Mouse (Mus musculus): Measurements from ENCODE around the gene Cyp2w1. TPM values are rescaled to one million over a fixed set of nuclear protein-coding genes. Genes with fewer than 3 reads are reported as not detected.

Cyp2w1 gene
- polyA plus RNA-seq, 1 experiment: not detected

DNA sequence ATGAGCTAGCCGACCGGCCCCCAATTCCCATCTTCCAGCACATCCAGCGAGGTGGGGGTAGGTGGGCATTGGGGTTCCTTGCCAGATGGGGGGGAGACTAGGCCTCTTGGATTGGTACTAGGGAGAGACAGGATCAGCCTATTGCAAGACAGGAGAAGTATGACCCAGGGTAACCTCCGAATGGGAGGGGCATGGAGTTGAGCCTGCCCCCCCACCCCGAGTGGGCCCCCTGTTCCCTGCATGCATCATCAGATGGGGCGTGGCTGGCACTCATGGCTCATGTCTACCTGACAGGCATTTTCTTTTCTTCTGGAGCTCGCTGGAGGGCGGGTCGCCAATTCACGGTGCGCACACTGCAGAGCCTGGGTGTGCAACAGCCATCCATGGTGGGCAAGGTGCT is 1.5 kb downstream of the Cyp2w1 start:
- H3K4me2 ChIP-seq (ENCODE audit: low read depth): no peak overlapping the region
- peaks cover 30% of the 10 kb centered on the region for H3K27me3 ChIP-seq (ENCODE audit: control insufficient read depth, insufficient read depth, insufficient read length)
- H3K4me3 ChIP-seq: no peak overlapping the region
- TF ChIP-seq MYOG (IDR thresholded peaks at IDR 0.05; ENCODE audit: control insufficient read depth in 1 of 3, insufficient read depth in 1 of 3, insufficient read length in 2 of 3, low read depth in 2 of 3) (no peak), USF1 (IDR thresholded peaks at IDR 0.05; ENCODE audit: low read depth) (no peak), POLR2AphosphoS2 (IDR thresholded peaks at IDR 0.05; ENCODE audit: insufficient read length, low read depth) (no peak), POLR2A (IDR thresholded peaks at IDR 0.05; ENCODE audit: insufficient read length, low read depth) (no peak), TCF12 (IDR thresholded peaks at IDR 0.05; ENCODE audit: insufficient read depth, poor library complexity, severe bottlenecking) (no peak), CEBPB (IDR thresholded peaks at IDR 0.05; ENCODE audit: insufficient read depth, poor library complexity, severe bottlenecking) (no peak), MYOD1 (IDR thresholded peaks at IDR 0.05; ENCODE audit: control insufficient read depth in 1 of 3, insufficient read length in 2 of 3, low read depth in 2 of 3) (no peak), REST (IDR thresholded peaks at IDR 0.05; ENCODE audit: insufficient read depth, insufficient read length) (no peak), SRF (IDR thresholded peaks at IDR 0.05; ENCODE audit: control insufficient read depth, insufficient read length, low read depth) (no peak), E2F4 (IDR thresholded peaks at IDR 0.05; ENCODE audit: insufficient read depth) (no peak), TCF3 (IDR thresholded peaks at IDR 0.05; ENCODE audit: insufficient read length, low read depth) (no peak), MAX (IDR thresholded peaks at IDR 0.05; ENCODE audit: low read depth) (no peak)
- H3ac ChIP-seq (ENCODE audit: control insufficient read depth, insufficient read length): no peak overlapping the region
- no peaks in the 10 kb centered on the region for H3K36me3 ChIP-seq (ENCODE audit: control insufficient read depth, insufficient read depth)
- H3K79me2 ChIP-seq (ENCODE audit: control insufficient read depth, insufficient read depth): no peaks in the 10 kb centered on the region

DNA sequence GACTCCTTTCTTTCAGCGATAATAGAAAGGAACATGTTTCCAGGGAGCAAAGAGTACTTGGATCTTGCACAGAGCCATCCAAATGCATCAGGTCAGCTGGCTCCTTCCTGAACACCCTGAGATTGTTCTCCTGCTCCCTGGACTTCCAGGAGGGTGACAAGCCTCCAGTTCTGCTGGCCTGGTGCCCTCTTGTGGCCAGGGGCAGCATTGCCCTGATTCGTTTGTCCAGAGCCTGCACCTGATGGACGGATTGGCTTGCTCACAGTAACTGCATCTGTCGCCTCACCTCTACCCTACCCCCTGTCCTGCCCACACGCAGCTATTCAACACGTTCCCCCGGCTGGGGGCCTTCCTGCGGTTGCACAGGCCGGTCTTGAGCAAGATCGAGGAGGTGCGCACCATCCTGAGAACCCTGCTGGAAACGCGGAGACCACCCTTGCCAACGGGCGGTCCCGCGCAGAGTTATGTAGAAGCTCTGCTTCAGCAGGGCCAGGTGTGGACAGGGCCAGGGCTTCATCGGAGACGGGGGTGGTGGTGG is 2.9 kb downstream of the Cyp2w1 start:
- no peak for TF ChIP-seq USF1 (IDR thresholded peaks at IDR 0.05; ENCODE audit: low read depth)
- no peak overlapping the region for H3K4me3 ChIP-seq
- no peaks in the 10 kb centered on the region for H3K79me2 ChIP-seq (ENCODE audit: control insufficient read depth, insufficient read depth)

DNA sequence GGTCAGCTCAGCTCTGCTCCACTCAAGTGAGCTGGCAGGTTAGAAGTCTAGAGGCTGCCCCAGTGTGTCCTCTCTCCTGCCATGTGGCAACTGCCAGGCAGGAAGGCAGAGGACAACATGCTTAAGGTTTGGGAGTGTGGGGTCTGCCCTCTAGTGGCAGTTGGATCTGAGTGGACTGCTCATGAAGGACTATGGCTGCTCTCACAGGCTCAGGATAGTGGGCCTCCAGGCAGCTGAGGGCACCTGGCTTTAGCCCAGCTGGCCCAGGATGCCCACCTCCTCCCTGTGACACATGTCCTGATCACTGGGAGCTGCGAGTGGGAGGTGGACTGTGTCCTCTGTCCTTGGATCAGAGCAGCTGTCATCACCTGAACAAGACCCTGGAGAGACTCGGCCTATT is 6.2 kb downstream of the Cyp2w1 start:
- Histone ChIP-seq H3K27me3 (ENCODE audit: control insufficient read depth, insufficient read depth, insufficient read length) (no peaks in the 10 kb centered on the region), H3K36me3 (ENCODE audit: control insufficient read depth, insufficient read depth) (no peaks in the 10 kb centered on the region), H3ac (ENCODE audit: control insufficient read depth, insufficient read length) (no peak overlapping the region), H3K4me2 (ENCODE audit: low read depth) (no peak overlapping the region), H3K79me2 (ENCODE audit: control insufficient read depth, insufficient read depth) (no peaks in the 10 kb centered on the region), H3K4me3 (no peak overlapping the region)
- TF ChIP-seq CEBPB (IDR thresholded peaks at IDR 0.05; ENCODE audit: insufficient read depth, poor library complexity, severe bottlenecking): no peak
- peak in 1 of 3 experiments; percentile 38 for TF ChIP-seq MYOD1 (IDR thresholded peaks at IDR 0.05; ENCODE audit: control insufficient read depth in 1 of 3, insufficient read length in 2 of 3, low read depth in 2 of 3)
- TF ChIP-seq POLR2AphosphoS2 (IDR thresholded peaks at IDR 0.05; ENCODE audit: insufficient read length, low read depth): no peak
- no peak for TF ChIP-seq TCF3 (IDR thresholded peaks at IDR 0.05; ENCODE audit: insufficient read length, low read depth)
- no peak for TF ChIP-seq TCF12 (IDR thresholded peaks at IDR 0.05; ENCODE audit: insufficient read depth, poor library complexity, severe bottlenecking)
- TF ChIP-seq SRF (IDR thresholded peaks at IDR 0.05; ENCODE audit: control insufficient read depth, insufficient read length, low read depth): no peak
- no peak for TF ChIP-seq USF1 (IDR thresholded peaks at IDR 0.05; ENCODE audit: low read depth)

More for the DNA sequence above, 2.9 kb downstream of the Cyp2w1 start:
- Histone ChIP-seq H3K4me2 (ENCODE audit: low read depth) (no peak overlapping the region), H3ac (ENCODE audit: control insufficient read depth, insufficient read length) (no peak overlapping the region), H3K27me3 (ENCODE audit: control insufficient read depth, insufficient read depth, insufficient read length) (peaks cover 26% of the 10 kb centered on the region), H3K36me3 (ENCODE audit: control insufficient read depth, insufficient read depth) (no peaks in the 10 kb centered on the region)

DNA sequence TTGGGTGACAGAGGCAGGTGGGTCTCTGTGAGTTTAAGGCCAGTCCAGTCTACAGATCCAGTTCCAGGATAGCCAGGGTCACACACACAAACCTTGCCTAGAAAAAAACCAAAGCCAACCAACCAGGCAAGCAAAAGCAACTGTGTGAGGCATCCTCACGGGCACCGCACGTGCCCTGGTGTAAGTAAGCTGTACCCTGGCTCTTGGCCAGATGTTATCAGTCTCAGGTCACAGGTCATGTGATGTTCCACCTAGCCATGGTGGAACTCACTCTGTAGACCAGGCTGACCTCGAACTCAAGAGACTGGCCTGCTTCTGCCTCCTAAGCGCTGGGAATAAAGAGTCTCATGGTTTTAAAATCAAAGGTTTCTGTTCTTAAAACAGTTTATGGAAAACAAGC is 6.8 kb downstream of the Cyp2w1 start:
- H3K27me3 ChIP-seq (ENCODE audit: control insufficient read depth, insufficient read depth, insufficient read length): no peaks in the 10 kb centered on the region
- H3K79me2 ChIP-seq (ENCODE audit: control insufficient read depth, insufficient read depth): no peaks in the 10 kb centered on the region
- H3ac ChIP-seq (ENCODE audit: control insufficient read depth, insufficient read length): no peak overlapping the region
- no peak for TF ChIP-seq USF1 (IDR thresholded peaks at IDR 0.05; ENCODE audit: low read depth)
- no peak for TF ChIP-seq E2F4 (IDR thresholded peaks at IDR 0.05; ENCODE audit: insufficient read depth)
- TF ChIP-seq POLR2A (IDR thresholded peaks at IDR 0.05; ENCODE audit: insufficient read length, low read depth): no peak
- no peak for TF ChIP-seq TCF12 (IDR thresholded peaks at IDR 0.05; ENCODE audit: insufficient read depth, poor library complexity, severe bottlenecking)
- TF ChIP-seq TCF3 (IDR thresholded peaks at IDR 0.05; ENCODE audit: insufficient read length, low read depth): no peak
- no peak for TF ChIP-seq MAX (IDR thresholded peaks at IDR 0.05; ENCODE audit: low read depth)
- no peak for TF ChIP-seq SRF (IDR thresholded peaks at IDR 0.05; ENCODE audit: control insufficient read depth, insufficient read length, low read depth)
- TF ChIP-seq MYOD1 (IDR thresholded peaks at IDR 0.05; ENCODE audit: control insufficient read depth in 1 of 3, insufficient read length in 2 of 3, low read depth in 2 of 3): no peak
- TF ChIP-seq MYOG (IDR thresholded peaks at IDR 0.05; ENCODE audit: control insufficient read depth in 1 of 3, insufficient read depth in 1 of 3, insufficient read length in 2 of 3, low read depth in 2 of 3): no peak
- no peak overlapping the region for H3K4me2 ChIP-seq (ENCODE audit: low read depth)
- no peaks in the 10 kb centered on the region for H3K36me3 ChIP-seq (ENCODE audit: control insufficient read depth, insufficient read depth)
- H3K4me3 ChIP-seq: no peak overlapping the region

DNA sequence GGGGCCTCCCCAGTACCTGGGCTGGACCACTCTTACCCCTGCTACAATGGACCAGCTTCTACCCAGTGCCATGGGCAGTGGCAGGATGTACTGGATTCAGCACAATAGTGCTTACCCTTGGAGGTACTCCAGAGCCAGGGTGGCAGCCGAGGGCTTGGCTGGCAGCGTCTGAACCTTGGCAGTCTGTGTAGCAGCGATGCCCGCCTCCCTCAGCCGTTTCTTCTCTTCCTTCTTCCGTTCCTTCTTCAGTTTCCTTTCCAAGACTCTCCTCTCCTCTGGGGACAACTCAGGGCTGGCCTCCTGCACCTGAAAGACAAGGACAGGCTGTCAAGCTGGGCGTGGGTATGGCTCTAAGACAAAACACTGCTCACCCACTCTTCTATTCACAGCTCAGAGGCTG is 11.4 kb downstream of the Cyp2w1 start:
- Histone ChIP-seq H3K4me2 (ENCODE audit: low read depth) (no peak overlapping the region), H3K36me3 (ENCODE audit: control insufficient read depth, insufficient read depth) (no peaks in the 10 kb centered on the region), H3ac (ENCODE audit: control insufficient read depth, insufficient read length) (no peak overlapping the region), H3K27me3 (ENCODE audit: control insufficient read depth, insufficient read depth, insufficient read length) (no peaks in the 10 kb centered on the region), H3K4me3 (no peak overlapping the region), H3K79me2 (ENCODE audit: control insufficient read depth, insufficient read depth) (no peaks in the 10 kb centered on the region)
- TF ChIP-seq TCF3 (IDR thresholded peaks at IDR 0.05; ENCODE audit: insufficient read length, low read depth): no peak
- no peak for TF ChIP-seq MAX (IDR thresholded peaks at IDR 0.05; ENCODE audit: low read depth)
- no peak for TF ChIP-seq CEBPB (IDR thresholded peaks at IDR 0.05; ENCODE audit: insufficient read depth, poor library complexity, severe bottlenecking)
- TF ChIP-seq POLR2A (IDR thresholded peaks at IDR 0.05; ENCODE audit: insufficient read length, low read depth): no peak
- TF ChIP-seq E2F4 (IDR thresholded peaks at IDR 0.05; ENCODE audit: insufficient read depth): no peak
- TF ChIP-seq TCF12 (IDR thresholded peaks at IDR 0.05; ENCODE audit: insufficient read depth, poor library complexity, severe bottlenecking): no peak
